Mouse (Mus musculus) stomach, postnatal 0 days (tissue): ENCODE measurements around the gene Sdhaf1. TPM values are rescaled to one million over a fixed set of nuclear protein-coding genes. Genes with fewer than 3 reads are reported as not detected.

Source experiments
- ATAC-seq: fragments of 200-750 bp; cut with Nextera tagmentation; 2 replicates; pipeline ENCODE4 v1.8.0; 2017; ENCODE audit not compliant: low FRiP score, low TSS enrichment
- DNase-seq: peaks from one replicate; pipeline ENCODE4 v3.0.0-alpha.2; 2016; ENCODE audit warnings: low spot score
- H3K27ac ChIP-seq: fragments of 300-500 bp; sonication (generic); replicated peaks from 2 replicates; pipeline ENCODE4 v1.5.1; 2014; ENCODE audit warnings: mild to moderate bottlenecking, control low read depth
- H3K27me3 ChIP-seq: fragments of 300-500 bp; sonication (generic); 2 replicates; pipeline ENCODE4 v1.6.1; 2014; ENCODE audit warnings: low read length; ENCODE audit not compliant: control insufficient read depth, insufficient read depth
- H3K36me3 ChIP-seq: fragments of 300-500 bp; sonication (generic); 2 replicates; pipeline ENCODE4 v1.6.1; 2014; ENCODE audit warnings: low read length, mixed read lengths; ENCODE audit not compliant: control insufficient read depth, insufficient read depth
- H3K4me1 ChIP-seq: fragments of 300-500 bp; sonication (generic); replicated peaks from 2 replicates; pipeline ENCODE4 v1.6.1; 2014; ENCODE audit warnings: antibody characterized with exemption; ENCODE audit not compliant: control insufficient read depth, insufficient read depth
- H3K4me2 ChIP-seq: fragments of 300-500 bp; sonication (generic); replicated peaks from 2 replicates; pipeline ENCODE4 v1.6.1; 2014; ENCODE audit warnings: low read depth, mild to moderate bottlenecking, control low read depth, moderate library complexity
- H3K4me3 ChIP-seq: fragments of 300-500 bp; sonication (generic); 2 replicates; pipeline ENCODE4 v1.5.1; 2014; ENCODE audit warnings: low read depth, low read length, control low read depth
- H3K9ac ChIP-seq: fragments of 300-500 bp; sonication (generic); 2 replicates; pipeline ENCODE4 v1.6.1; 2014; ENCODE audit warnings: mild to moderate bottlenecking, low read length, control low read depth, mixed read lengths
- H3K9me3 ChIP-seq: fragments of 300-500 bp; sonication (generic); 2 replicates; pipeline ENCODE4 v1.6.1; 2016; ENCODE audit warnings: low read length; ENCODE audit not compliant: control insufficient read depth
- CTCF ChIP-seq: IDR thresholded peaks from 2 replicates; pipeline ENCODE4 v1.5.1; 2016; ENCODE audit warnings: antibody characterized with exemption, low read depth, mild to moderate bottlenecking, moderate library complexity
- EP300 ChIP-seq: optimal IDR thresholded peaks from 2 replicates; pipeline ENCODE3; 2016; ENCODE audit warnings: antibody characterized with exemption
- WGBS: fragments of 180-500 bp; shearing (Covaris S2); extraction: QIAGEN DNeasy Blood & Tissue Kit; methylation state at CpG from one replicate; pipeline ENCODE4 v1.1.7; 2014; 5-methylcytosine and 5-hydroxymethylcytosine counted together
- polyA plus RNA-seq: library from polyadenylated mRNA; unstranded; fragments of >200 nt; fragmentation: Nextera tagmentation; extraction: Ambion mirVana; gene quantifications from 2 replicates; pipeline ENCODE4 v1.2.1, GENCODE M21; 2015

The Sdhaf1 gene
- polyA plus RNA-seq, 1 experiment from 2014 or later, result 19.1 TPM

GRCm38 (mm10) chr7:30346635-30347379 lies 23.1 kb upstream of the Sdhaf1 start:
- H3K27me3 ChIP-seq, result no peaks in the 10 kb centered on the region
- WGBS, result 25% methylated on average over 21 of the region's 21 CpGs
- H3K9me3 ChIP-seq, result no peaks in the 10 kb centered on the region
- peak; percentile 83 for DNase-seq
- H3K9ac ChIP-seq, result no peak overlapping the region
- no peaks in the 10 kb centered on the region for H3K4me1 ChIP-seq
- H3K36me3 ChIP-seq, result no peaks in the 10 kb centered on the region
- ATAC-seq, result no peak
- no peak overlapping the region for H3K27ac ChIP-seq
- H3K4me2 ChIP-seq, result no peak overlapping the region
- H3K4me3 ChIP-seq, result no peak overlapping the region
- TF ChIP-seq EP300 (no peak), CTCF (no peak)

- no peak overlapping the region for H3K27ac ChIP-seq
- H3K4me1 ChIP-seq, result no peaks in the 10 kb centered on the region
- TF ChIP-seq EP300 (no peak), CTCF (no peak)
- no peak overlapping the region for H3K4me2 ChIP-seq
- H3K9me3 ChIP-seq, result no peaks in the 10 kb centered on the region
- ATAC-seq (no peak), DNase-seq (no peak)
- no peak overlapping the region for H3K9ac ChIP-seq
- H3K4me3 ChIP-seq, result no peak overlapping the region
- 65% methylated on average over 5 of the region's 5 CpGs for WGBS
- H3K27me3 ChIP-seq, result 0 out of 2 replicates have a peak, but pooled peaks cover 3% of the 10 kb centered on the region
- H3K36me3 ChIP-seq, result no peaks in the 10 kb centered on the region
Measured at GRCm38 (mm10) chr7:30339432-30340109, 15.9 kb upstream of the Sdhaf1 start.

- no peak overlapping the region for H3K27ac ChIP-seq
- 2% methylated on average over 9 of the region's 9 CpGs for WGBS
- TF ChIP-seq EP300 (no peak), CTCF (peak; percentile 97)
- no peaks in the 10 kb centered on the region for H3K4me1 ChIP-seq
- peak; percentile 58; the same call in 1 of the 2 replicates for ATAC-seq
- H3K9ac ChIP-seq, result no peak overlapping the region
- DNase-seq, result peak; percentile 92
- H3K9me3 ChIP-seq, result no peaks in the 10 kb centered on the region
- no peaks in the 10 kb centered on the region for H3K36me3 ChIP-seq
- H3K4me2 ChIP-seq, result no peak overlapping the region
- 0 out of 2 replicates have a peak, but pooled peaks cover 3% of the 10 kb centered on the region for H3K27me3 ChIP-seq
- no peak overlapping the region for H3K4me3 ChIP-seq
Measured at GRCm38 (mm10) chr7:30336384-30336783, 12.7 kb upstream of the Sdhaf1 start.

GRCm38 (mm10) chr7:30335688-30336087 lies 12.0 kb upstream of the Sdhaf1 start:
- Histone ChIP-seq H3K27me3 (0 out of 2 replicates have a peak, but pooled peaks cover 3% of the 10 kb centered on the region), H3K36me3 (no peaks in the 10 kb centered on the region), H3K4me3 (no peak overlapping the region), H3K27ac (no peak overlapping the region), H3K9me3 (no peaks in the 10 kb centered on the region), H3K4me1 (no peaks in the 10 kb centered on the region), H3K9ac (no peak overlapping the region), H3K4me2 (no peak overlapping the region)
- no peak for ATAC-seq
- TF ChIP-seq EP300 (no peak), CTCF (no peak)
- 70% methylated on average over 6 of the region's 6 CpGs for WGBS
- DNase-seq, result no peak

- Histone ChIP-seq H3K27me3 (0 out of 2 replicates have a peak, but pooled peaks cover 3% of the 10 kb centered on the region), H3K9ac (no peak overlapping the region), H3K9me3 (no peaks in the 10 kb centered on the region), H3K4me1 (no peaks in the 10 kb centered on the region), H3K36me3 (no peaks in the 10 kb centered on the region), H3K27ac (no peak overlapping the region), H3K4me2 (no peak overlapping the region), H3K4me3 (no peak overlapping the region)
- TF ChIP-seq CTCF (no peak), EP300 (no peak)
- 61% methylated on average over 5 of the region's 5 CpGs for WGBS
- DNase-seq (no peak), ATAC-seq (no peak)
Measured at GRCm38 (mm10) chr7:30334563-30334962, 10.9 kb upstream of the Sdhaf1 start.

GRCm38 (mm10) chr7:30333436-30333835 lies 9.7 kb upstream of the Sdhaf1 start:
- H3K4me2 ChIP-seq, result no peak overlapping the region
- H3K4me3 ChIP-seq, result no peak overlapping the region
- no peak overlapping the region for H3K27ac ChIP-seq
- no peaks in the 10 kb centered on the region for H3K9me3 ChIP-seq
- WGBS, result 3% methylated on average over 4 of the region's 4 CpGs
- DNase-seq (peak; percentile 40), ATAC-seq (no peak)
- H3K36me3 ChIP-seq, result no peaks in the 10 kb centered on the region
- H3K4me1 ChIP-seq, result no peaks in the 10 kb centered on the region
- no peak for TF ChIP-seq EP300
- TF ChIP-seq CTCF, result no peak
- H3K27me3 ChIP-seq, result 0 out of 2 replicates have a peak, but pooled peaks cover 3% of the 10 kb centered on the region
- no peak overlapping the region for H3K9ac ChIP-seq
